Mouse (Mus musculus) heart, embryonic 14.5 days (tissue): ENCODE results near the gene Mcmbp. TPM values are rescaled to one million over a fixed set of nuclear protein-coding genes. Genes with fewer than 3 reads are reported as not detected.
A peak's percentile ranks its signal among the peaks of the same experiment; 100 is the strongest.
"Not testable (repeated sequence)": the region's sequence is repeated elsewhere in the genome, so short reads cannot be mapped to it uniquely, and the experiment has no call there.

Experiments
- ATAC-seq: fragments of 200-750 bp; cut with Nextera tagmentation; 2 replicates; pipeline ENCODE4 v1.8.0; 2017; ENCODE audit warnings: low read depth, moderate TSS enrichment; ENCODE audit not compliant: insufficient number of reproducible peaks, insufficient read depth, low FRiP score
- H3K27ac ChIP-seq, 2 experiments: fragments of 200-500 bp in 1 of 2; fragments of 300-500 bp in 1 of 2; sonication (generic) in 1 of 2; replicated peaks in 1 of 2; 2 replicates each; pipeline ENCODE4 v1.5.1; 2012 to 2014; ENCODE audit warnings: low read depth in 2 of 2, low read length in 2 of 2, control low read depth in 1 of 2, mild to moderate bottlenecking in 1 of 2, mixed read lengths in 1 of 2; ENCODE audit not compliant: control insufficient read depth in 1 of 2, insufficient read depth in 1 of 2
- H3K27me3 ChIP-seq: fragments of 300-500 bp; sonication (generic); 2 replicates; pipeline ENCODE4 v1.6.1; 2014; ENCODE audit warnings: mild to moderate bottlenecking, low read length, control low read depth; ENCODE audit not compliant: control insufficient read depth, insufficient read depth
- H3K36me3 ChIP-seq: fragments of 300-500 bp; sonication (generic); 2 replicates; pipeline ENCODE4 v1.6.1; 2014; ENCODE audit warnings: mild to moderate bottlenecking, control low read depth, low read length, mixed read lengths; ENCODE audit not compliant: control insufficient read depth, insufficient read depth
- H3K4me1 ChIP-seq, 2 experiments: fragments of 200-500 bp in 1 of 2; fragments of 300-500 bp in 1 of 2; sonication (generic) in 1 of 2; 2 replicates each; pipeline ENCODE4 v1.6.1; 2012 to 2014; ENCODE audit warnings: low read length in 2 of 2, control low read depth in 1 of 2, mixed read lengths in 1 of 2; ENCODE audit not compliant: control insufficient read depth in 2 of 2, insufficient read depth in 2 of 2
- H3K4me2 ChIP-seq: fragments of 300-500 bp; sonication (generic); 2 replicates; pipeline ENCODE4 v1.6.1; 2014; ENCODE audit warnings: mild to moderate bottlenecking, low read length
- H3K4me3 ChIP-seq, 2 experiments: fragments of 200-500 bp in 1 of 2; fragments of 300-500 bp in 1 of 2; sonication (generic) in 1 of 2; 2 replicates each; pipeline ENCODE4 v1.5.1; 2012 to 2014; ENCODE audit warnings: low read length in 2 of 2, mild to moderate bottlenecking in 2 of 2, control low read depth in 1 of 2, low read depth in 1 of 2, moderate library complexity in 1 of 2; ENCODE audit not compliant: control insufficient read depth in 1 of 2, insufficient read depth in 1 of 2
- H3K9ac ChIP-seq: fragments of 300-500 bp; sonication (generic); 2 replicates; pipeline ENCODE4 v1.6.1; 2014; ENCODE audit warnings: mild to moderate bottlenecking, low read length
- H3K9me3 ChIP-seq: fragments of 300-500 bp; sonication (generic); 2 replicates; pipeline ENCODE4 v1.6.1; 2016; ENCODE audit warnings: low read length, control low read depth; ENCODE audit not compliant: control insufficient read depth
- WGBS: fragments of 180-500 bp; shearing (Covaris S2); extraction: QIAGEN DNeasy Blood & Tissue Kit; methylation state at CpG from one replicate; pipeline ENCODE4 v1.1.7; 2014; 5-methylcytosine and 5-hydroxymethylcytosine counted together
- polyA plus RNA-seq: library from polyadenylated mRNA; unstranded; fragments of >200 nt; fragmentation: Nextera tagmentation; extraction: Ambion mirVana; gene quantifications from 2 replicates; pipeline ENCODE4 v1.2.1, GENCODE M21; 2014

The Mcmbp gene
- polyA plus RNA-seq, 1 experiment from 2014 or later = 48.1 TPM

GRCm38 (mm10) chr7:128717991-128718390 is 22.3 kb downstream of the Mcmbp start:
- ATAC-seq = no peak
- no peaks in the 10 kb centered on the region for H3K27me3 ChIP-seq
- H3K9ac ChIP-seq = no peak overlapping the region
- no peak overlapping the region for H3K4me3 ChIP-seq
- 69% methylated on average over 4 of the region's 4 CpGs for WGBS
- H3K4me1 ChIP-seq = no peaks in the 10 kb centered on the region
- H3K36me3 ChIP-seq = peaks cover 94% of the 10 kb centered on the region
- no peak overlapping the region for H3K27ac ChIP-seq
- H3K4me2 ChIP-seq = no peak overlapping the region
- no peaks in the 10 kb centered on the region for H3K9me3 ChIP-seq

GRCm38 (mm10) chr7:128705735-128706134 is 34.6 kb downstream of the Mcmbp start:
- no peak overlapping the region for H3K4me2 ChIP-seq
- ATAC-seq = peak; percentile 54; the same call in 1 of the 2 replicates
- no peak overlapping the region; the same call in 1 of the 2 replicates for H3K9ac ChIP-seq
- no peaks in the 10 kb centered on the region for H3K4me1 ChIP-seq
- H3K27ac ChIP-seq = no peak overlapping the region
- peaks cover 95% of the 10 kb centered on the region for H3K36me3 ChIP-seq
- no peaks in the 10 kb centered on the region for H3K27me3 ChIP-seq
- H3K4me3 ChIP-seq = no peak overlapping the region
- H3K9me3 ChIP-seq = no peaks in the 10 kb centered on the region
- 20% methylated on average over 4 of the region's 4 CpGs for WGBS

- not testable (repeated sequence) for ATAC-seq, H3K9ac ChIP-seq, H3K4me2 ChIP-seq, H3K9me3 ChIP-seq, H3K4me3 ChIP-seq, H3K4me1 ChIP-seq, H3K27me3 ChIP-seq, H3K27ac ChIP-seq
- 76% methylated on average over 6 of the region's 6 CpGs for WGBS
- H3K36me3 ChIP-seq = peaks cover 92% of the 10 kb centered on the region
These were observed 40.3 kb downstream of the Mcmbp start for GRCm38 (mm10) chr7:128699959-128700358.

- 63% methylated on average over 10 of the region's 10 CpGs for WGBS
- no peak overlapping the region for H3K4me3 ChIP-seq
- H3K27me3 ChIP-seq = no peaks in the 10 kb centered on the region
- ATAC-seq = no peak
- H3K4me2 ChIP-seq = no peak overlapping the region
- H3K27ac ChIP-seq = no peak overlapping the region
- no peak overlapping the region for H3K9ac ChIP-seq
- H3K9me3 ChIP-seq = no peaks in the 10 kb centered on the region
- peaks cover 71% of the 10 kb centered on the region for H3K36me3 ChIP-seq
- H3K4me1 ChIP-seq = no peaks in the 10 kb centered on the region
These were observed 45.4 kb downstream of the Mcmbp start for GRCm38 (mm10) chr7:128694848-128695247.

- Histone ChIP-seq H3K27me3 (no peaks in the 10 kb centered on the region), H3K4me1 (no peaks in the 10 kb centered on the region; a peak in 1 of 4 replicates), H3K4me3 (no peak overlapping the region), H3K27ac (no peak overlapping the region), H3K9ac (no peak overlapping the region), H3K4me2 (no peak overlapping the region), H3K36me3 (peaks cover 48% of the 10 kb centered on the region), H3K9me3 (peaks cover 5% of the 10 kb centered on the region)
- no peak for ATAC-seq
- WGBS = 89% methylated on average over 7 of the region's 7 CpGs
These were observed 48.1 kb downstream of the Mcmbp start for GRCm38 (mm10) chr7:128692163-128692562.

DNA sequence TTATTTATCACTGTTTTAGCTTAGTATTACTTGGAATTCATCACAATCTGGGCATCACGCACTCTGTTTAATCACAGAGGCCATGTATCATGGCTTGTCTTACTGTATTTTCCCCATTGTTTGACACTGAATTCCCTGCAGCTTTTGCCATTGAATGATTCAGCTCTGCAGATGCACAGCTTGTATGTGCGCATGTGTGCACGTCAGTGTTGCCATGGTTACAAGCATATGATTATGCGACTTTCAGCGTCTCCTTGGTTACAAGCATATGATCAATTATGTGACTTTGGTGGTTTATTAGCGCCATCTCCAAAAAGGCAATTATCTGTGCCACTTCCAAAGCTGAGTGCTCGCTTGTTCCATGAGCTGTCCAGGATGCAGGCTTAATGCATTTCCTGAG is 49.5 kb downstream of the Mcmbp start:
- Histone ChIP-seq H3K9ac (no peak overlapping the region), H3K27me3 (no peaks in the 10 kb centered on the region), H3K4me2 (no peak overlapping the region), H3K36me3 (peaks cover 47% of the 10 kb centered on the region), H3K4me1 (no peaks in the 10 kb centered on the region; a peak in 1 of 4 replicates), H3K4me3 (no peak overlapping the region), H3K27ac (no peak overlapping the region), H3K9me3 (peaks cover 5% of the 10 kb centered on the region)
- no peak for ATAC-seq
- WGBS = 76% methylated on average over 7 of the region's 7 CpGs

- no peak overlapping the region for H3K4me3 ChIP-seq
- no peaks in the 10 kb centered on the region for H3K27me3 ChIP-seq
- ATAC-seq = no peak
- peaks cover 5% of the 10 kb centered on the region for H3K9me3 ChIP-seq
- H3K27ac ChIP-seq = no peak overlapping the region
- no peak overlapping the region for H3K4me2 ChIP-seq
- WGBS = 22% methylated on average over 7 of the region's 7 CpGs
- no peaks in the 10 kb centered on the region; a peak in 1 of 4 replicates for H3K4me1 ChIP-seq
- no peak overlapping the region for H3K9ac ChIP-seq
- H3K36me3 ChIP-seq = peaks cover 49% of the 10 kb centered on the region
These were observed 50.2 kb downstream of the Mcmbp start for GRCm38 (mm10) chr7:128690070-128690469.

DNA sequence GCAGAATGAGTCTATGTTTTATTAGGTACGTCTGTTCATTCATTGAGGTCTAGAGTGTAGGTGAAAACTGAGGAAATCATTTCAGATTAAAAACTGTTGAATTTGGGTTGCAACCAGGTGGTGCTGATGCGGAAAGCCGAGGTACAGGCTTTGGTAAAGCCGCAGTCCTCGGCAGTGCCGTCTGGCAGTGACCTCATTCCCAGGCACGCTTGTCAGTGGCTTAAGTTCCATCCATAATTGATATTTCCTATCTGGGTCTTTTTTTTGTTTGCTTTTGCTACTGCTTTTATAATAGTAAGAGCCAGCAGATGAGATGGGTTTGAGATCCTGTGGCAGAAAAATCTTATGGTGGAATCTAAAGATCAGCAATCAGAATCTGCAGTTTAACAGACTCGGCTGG is 50.9 kb downstream of the Mcmbp start:
- peaks cover 5% of the 10 kb centered on the region for H3K9me3 ChIP-seq
- H3K9ac ChIP-seq = no peak overlapping the region
- no peak overlapping the region for H3K4me2 ChIP-seq
- H3K4me3 ChIP-seq = no peak overlapping the region
- H3K27me3 ChIP-seq = no peaks in the 10 kb centered on the region
- no peak for ATAC-seq
- WGBS = 83% methylated on average over 8 of the region's 8 CpGs
- H3K4me1 ChIP-seq = no peaks in the 10 kb centered on the region; a peak in 1 of 4 replicates
- H3K36me3 ChIP-seq = peaks cover 49% of the 10 kb centered on the region
- no peak overlapping the region for H3K27ac ChIP-seq
